Mouse (Mus musculus): ENCODE measurements at regions not wholly inside any gene's neighbourhood (a gene's known extent, or its start where the extent isn't known, plus 50 kb on each side); places are given as distances from the start of the nearest gene placed in this dataset.

DNA sequence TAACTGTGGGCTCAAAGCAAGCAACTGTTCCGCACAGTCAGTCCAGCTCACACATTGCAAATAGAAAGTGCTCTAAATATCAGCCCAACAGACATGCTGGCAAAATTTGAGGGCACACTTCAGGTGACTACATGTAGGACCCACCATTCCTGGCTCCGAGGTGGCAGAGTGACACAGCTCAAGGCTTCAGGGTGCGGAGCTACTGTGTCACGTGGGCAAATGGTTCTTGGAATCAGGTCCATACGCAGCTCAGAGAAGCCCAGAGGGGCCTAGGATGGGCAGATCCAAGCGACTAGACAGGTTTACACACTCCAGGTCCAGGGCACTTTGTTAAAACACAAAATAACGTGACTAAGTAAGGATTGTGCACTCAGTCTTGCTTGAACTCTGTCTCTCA, 226.2 kb upstream of the Pabpc6 start:
- Histone ChIP-seq H3K36me3 (ENCODE audit: control insufficient read depth, insufficient read depth, low read length, poor library complexity, severe bottlenecking) (no peaks in the 10 kb centered on the region), H3K27me3 (ENCODE audit: control insufficient read depth, insufficient read depth, low read length, poor library complexity, severe bottlenecking) (no peaks in the 10 kb centered on the region), H3K4me3 (ENCODE audit: low read depth, low read length) (no peak overlapping the region), H3K9ac (ENCODE audit: low read depth, poor library complexity, severe bottlenecking) (no peak overlapping the region), H3K9me3 (replicated peaks; ENCODE audit: control insufficient read depth, insufficient read depth, low read length, poor library complexity, severe bottlenecking) (no peaks in the 10 kb centered on the region), H3K4me1 (ENCODE audit: control insufficient read depth, insufficient read depth, low read length) (peaks cover 2% of the 10 kb centered on the region), H3K27ac (ENCODE audit: insufficient read depth, low read length) (no peak overlapping the region)
- TF ChIP-seq POLR2A (IDR thresholded peaks at IDR 0.05; ENCODE audit: insufficient read depth, low read length) (no peak), EP300 (IDR thresholded peaks at IDR 0.05; ENCODE audit: insufficient read depth, low read depth, low read length) (no peak), CTCF (IDR thresholded peaks at IDR 0.05; ENCODE audit: low read depth, low read length) (no peak)

DNA sequence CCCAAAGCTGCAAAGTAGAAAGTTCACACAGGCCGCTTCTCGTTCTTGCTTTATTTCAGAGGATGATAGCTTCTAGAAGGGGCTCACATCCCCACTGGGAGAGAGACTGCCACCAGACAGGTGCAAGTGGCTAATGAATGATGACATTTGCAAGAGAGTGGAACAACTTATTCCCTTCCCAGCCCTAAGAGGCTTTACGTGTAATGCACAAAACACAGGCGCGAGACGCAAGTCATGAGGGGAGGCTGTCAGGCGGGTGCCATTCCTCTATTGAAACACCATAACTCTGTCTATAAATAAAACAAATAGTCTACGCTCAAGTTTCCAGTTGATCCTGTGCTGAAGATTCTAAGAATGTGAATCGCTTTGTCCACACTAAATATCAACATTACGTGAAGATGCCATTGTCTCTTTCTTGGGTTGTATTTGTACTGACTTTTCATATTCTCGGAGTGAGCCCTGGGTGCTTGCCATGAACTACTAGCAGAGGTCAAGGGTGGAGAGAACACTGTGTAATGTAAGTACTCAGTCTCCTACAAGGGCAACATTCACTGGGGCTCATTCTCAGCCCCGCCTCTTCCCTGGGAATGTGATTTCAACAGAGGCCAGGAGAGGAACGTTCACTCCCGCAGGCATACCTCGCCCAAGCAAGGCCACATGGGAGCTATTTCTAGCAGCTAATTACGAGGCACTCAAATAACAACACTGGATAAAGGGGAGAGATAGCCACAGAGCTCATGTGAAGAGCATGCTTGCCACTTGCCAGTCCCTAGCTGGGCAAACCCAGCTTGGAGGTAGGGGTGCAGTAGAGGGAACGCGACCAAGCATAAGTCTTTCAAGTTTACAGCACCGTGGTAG, 225.5 kb upstream of the Pabpc6 start:
- Histone ChIP-seq H3K4me3 (ENCODE audit: low read depth, low read length) (no peak overlapping the region), H3K27me3 (ENCODE audit: control insufficient read depth, insufficient read depth, low read length, poor library complexity, severe bottlenecking) (no peaks in the 10 kb centered on the region), H3K27ac (ENCODE audit: insufficient read depth, low read length) (no peak overlapping the region), H3K36me3 (ENCODE audit: control insufficient read depth, insufficient read depth, low read length, poor library complexity, severe bottlenecking) (no peaks in the 10 kb centered on the region), H3K9me3 (replicated peaks; ENCODE audit: control insufficient read depth, insufficient read depth, low read length, poor library complexity, severe bottlenecking) (no peaks in the 10 kb centered on the region), H3K4me1 (ENCODE audit: control insufficient read depth, insufficient read depth, low read length) (peaks cover 2% of the 10 kb centered on the region), H3K9ac (ENCODE audit: low read depth, poor library complexity, severe bottlenecking) (no peak overlapping the region)
- TF ChIP-seq EP300 (IDR thresholded peaks at IDR 0.05; ENCODE audit: insufficient read depth, low read depth, low read length), result no peak
- TF ChIP-seq CTCF (IDR thresholded peaks at IDR 0.05; ENCODE audit: low read depth, low read length), result no peak
- TF ChIP-seq POLR2A (IDR thresholded peaks at IDR 0.05; ENCODE audit: insufficient read depth, low read length), result no peak

DNA sequence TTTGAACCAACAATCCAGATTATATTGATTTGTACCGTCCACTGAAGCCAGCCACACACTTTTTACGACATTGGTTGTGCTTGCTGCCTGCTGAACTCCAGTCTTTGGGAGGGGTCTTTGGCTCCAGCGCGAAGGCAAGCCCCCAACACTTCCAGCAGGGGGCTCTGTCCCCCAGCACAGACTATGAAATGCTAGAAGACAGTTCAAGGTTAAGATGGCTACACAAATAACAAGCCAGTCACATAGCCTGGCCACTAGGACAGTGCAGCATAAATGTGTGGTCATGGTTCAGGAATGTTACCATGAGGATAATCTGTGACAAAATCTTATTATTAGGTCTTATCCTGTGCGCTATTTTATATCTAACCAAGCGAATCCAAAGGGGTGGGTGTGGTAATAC, 224.4 kb upstream of the Pabpc6 start:
- TF ChIP-seq CTCF (IDR thresholded peaks at IDR 0.05; ENCODE audit: low read depth, low read length) (peak; percentile 72), POLR2A (IDR thresholded peaks at IDR 0.05; ENCODE audit: insufficient read depth, low read length) (no peak), EP300 (IDR thresholded peaks at IDR 0.05; ENCODE audit: insufficient read depth, low read depth, low read length) (no peak)
- Histone ChIP-seq H3K27me3 (ENCODE audit: control insufficient read depth, insufficient read depth, low read length, poor library complexity, severe bottlenecking) (no peaks in the 10 kb centered on the region), H3K9me3 (replicated peaks; ENCODE audit: control insufficient read depth, insufficient read depth, low read length, poor library complexity, severe bottlenecking) (no peaks in the 10 kb centered on the region), H3K4me3 (ENCODE audit: low read depth, low read length) (no peak overlapping the region), H3K36me3 (ENCODE audit: control insufficient read depth, insufficient read depth, low read length, poor library complexity, severe bottlenecking) (no peaks in the 10 kb centered on the region), H3K4me1 (ENCODE audit: control insufficient read depth, insufficient read depth, low read length) (peaks cover 2% of the 10 kb centered on the region), H3K9ac (ENCODE audit: low read depth, poor library complexity, severe bottlenecking) (no peak overlapping the region), H3K27ac (ENCODE audit: insufficient read depth, low read length) (no peak overlapping the region)

DNA sequence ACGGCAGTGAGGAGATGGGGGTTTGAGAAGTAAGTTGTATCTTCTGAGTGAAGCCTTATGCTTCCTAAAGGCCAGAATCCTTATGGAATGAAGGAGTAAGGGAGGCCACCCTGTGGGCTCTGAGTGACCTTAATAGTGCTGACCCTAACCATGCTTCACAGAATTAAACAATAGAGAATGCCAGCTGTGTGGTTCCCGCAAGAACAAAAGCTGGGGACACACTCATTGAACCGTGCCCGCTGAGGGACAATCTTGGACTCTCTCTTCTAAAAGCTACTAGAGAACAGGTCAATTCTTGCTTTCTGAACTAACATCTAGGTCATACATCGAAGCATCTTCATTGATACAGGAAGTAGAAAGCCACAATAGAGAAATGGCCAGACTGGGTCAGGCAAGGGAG, 223.3 kb upstream of the Pabpc6 start:
- no peaks in the 10 kb centered on the region for H3K27me3 ChIP-seq (ENCODE audit: control insufficient read depth, insufficient read depth, low read length, poor library complexity, severe bottlenecking)
- no peak overlapping the region for H3K27ac ChIP-seq (ENCODE audit: insufficient read depth, low read length)
- H3K9me3 ChIP-seq (replicated peaks; ENCODE audit: control insufficient read depth, insufficient read depth, low read length, poor library complexity, severe bottlenecking), result no peaks in the 10 kb centered on the region
- H3K4me1 ChIP-seq (ENCODE audit: control insufficient read depth, insufficient read depth, low read length), result peaks cover 2% of the 10 kb centered on the region
- TF ChIP-seq CTCF (IDR thresholded peaks at IDR 0.05; ENCODE audit: low read depth, low read length) (no peak), EP300 (IDR thresholded peaks at IDR 0.05; ENCODE audit: insufficient read depth, low read depth, low read length) (no peak), POLR2A (IDR thresholded peaks at IDR 0.05; ENCODE audit: insufficient read depth, low read length) (no peak)
- no peaks in the 10 kb centered on the region for H3K36me3 ChIP-seq (ENCODE audit: control insufficient read depth, insufficient read depth, low read length, poor library complexity, severe bottlenecking)
- H3K4me3 ChIP-seq (ENCODE audit: low read depth, low read length), result no peak overlapping the region
- no peak overlapping the region for H3K9ac ChIP-seq (ENCODE audit: low read depth, poor library complexity, severe bottlenecking)

DNA sequence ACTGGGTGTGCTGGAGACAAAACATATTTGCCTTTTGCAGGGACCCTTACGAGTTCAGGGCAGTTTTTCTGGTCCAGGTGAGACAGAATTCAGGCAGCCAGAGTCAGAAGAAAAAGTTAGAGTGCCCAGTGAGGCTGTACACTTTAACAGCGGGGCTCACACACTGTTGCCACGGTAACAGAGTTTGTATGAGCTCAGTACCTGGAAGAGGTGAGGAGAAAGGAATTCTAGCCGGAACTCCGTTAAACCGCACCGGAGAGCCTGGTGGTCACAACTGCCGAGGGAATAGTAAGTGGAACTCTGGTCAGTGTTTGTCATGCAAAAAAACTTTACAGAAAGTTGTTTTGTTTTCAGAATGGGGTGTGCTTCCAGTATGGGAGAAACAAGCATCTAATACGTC, 222.6 kb upstream of the Pabpc6 start:
- H3K27ac ChIP-seq (ENCODE audit: insufficient read depth, low read length), result no peak overlapping the region
- TF ChIP-seq CTCF (IDR thresholded peaks at IDR 0.05; ENCODE audit: low read depth, low read length), result no peak
- no peak for TF ChIP-seq EP300 (IDR thresholded peaks at IDR 0.05; ENCODE audit: insufficient read depth, low read depth, low read length)
- no peak for TF ChIP-seq POLR2A (IDR thresholded peaks at IDR 0.05; ENCODE audit: insufficient read depth, low read length)
- no peaks in the 10 kb centered on the region for H3K27me3 ChIP-seq (ENCODE audit: control insufficient read depth, insufficient read depth, low read length, poor library complexity, severe bottlenecking)

DNA sequence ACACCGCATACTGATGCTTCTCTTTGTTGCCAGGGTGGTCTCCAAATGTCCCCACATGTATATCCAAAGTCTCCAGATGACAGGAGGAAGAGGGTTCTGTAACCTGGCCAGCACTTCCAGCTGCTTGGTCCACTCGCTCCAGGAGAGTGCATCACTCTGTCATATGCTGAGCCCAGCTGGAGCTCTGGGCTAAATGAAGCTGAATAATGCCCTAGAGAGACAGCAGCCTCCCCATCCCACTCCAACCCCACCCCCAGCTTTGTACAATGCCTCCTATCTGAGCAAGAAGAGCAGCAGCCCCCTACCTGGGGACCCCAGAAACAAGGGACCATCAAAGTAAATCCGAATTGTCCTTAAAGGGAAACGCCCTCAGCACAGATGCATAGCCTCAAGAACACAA, 219.0 kb upstream of the Pabpc6 start:
- no peak overlapping the region for H3K27ac ChIP-seq (ENCODE audit: insufficient read depth, low read length)
- TF ChIP-seq CTCF (IDR thresholded peaks at IDR 0.05; ENCODE audit: low read depth, low read length) (no peak), POLR2A (IDR thresholded peaks at IDR 0.05; ENCODE audit: insufficient read depth, low read length) (no peak), EP300 (IDR thresholded peaks at IDR 0.05; ENCODE audit: insufficient read depth, low read depth, low read length) (no peak)
- H3K4me1 ChIP-seq (ENCODE audit: control insufficient read depth, insufficient read depth, low read length), result no peaks in the 10 kb centered on the region
- H3K27me3 ChIP-seq (ENCODE audit: control insufficient read depth, insufficient read depth, low read length, poor library complexity, severe bottlenecking), result no peaks in the 10 kb centered on the region
- no peak overlapping the region for H3K9ac ChIP-seq (ENCODE audit: low read depth, poor library complexity, severe bottlenecking)
- no peaks in the 10 kb centered on the region for H3K9me3 ChIP-seq (replicated peaks; ENCODE audit: control insufficient read depth, insufficient read depth, low read length, poor library complexity, severe bottlenecking)
- no peak overlapping the region for H3K4me3 ChIP-seq (ENCODE audit: low read depth, low read length)
- H3K36me3 ChIP-seq (ENCODE audit: control insufficient read depth, insufficient read depth, low read length, poor library complexity, severe bottlenecking), result no peaks in the 10 kb centered on the region

More for the DNA sequence above, 222.6 kb upstream of the Pabpc6 start:
- Histone ChIP-seq H3K36me3 (ENCODE audit: control insufficient read depth, insufficient read depth, low read length, poor library complexity, severe bottlenecking) (no peaks in the 10 kb centered on the region), H3K4me3 (ENCODE audit: low read depth, low read length) (no peak overlapping the region), H3K9me3 (replicated peaks; ENCODE audit: control insufficient read depth, insufficient read depth, low read length, poor library complexity, severe bottlenecking) (no peaks in the 10 kb centered on the region), H3K4me1 (ENCODE audit: control insufficient read depth, insufficient read depth, low read length) (peaks cover 2% of the 10 kb centered on the region), H3K9ac (ENCODE audit: low read depth, poor library complexity, severe bottlenecking) (no peak overlapping the region)

Data from ES-Bruce4 (cell line).